Mouse (Mus musculus): Measurements from ENCODE around the gene Clp1. TPM values are rescaled to one million over a fixed set of nuclear protein-coding genes. Genes with fewer than 3 reads are reported as not detected.

Clp1 gene
- total RNA-seq (2014; rRNA removed) (12.6 TPM in 2 replicates), polyA plus RNA-seq (2015; fragmentation: Nextera tagmentation; extraction: Ambion mirVana) (12.5 and 13.4 TPM in 2 replicates)

DNA sequence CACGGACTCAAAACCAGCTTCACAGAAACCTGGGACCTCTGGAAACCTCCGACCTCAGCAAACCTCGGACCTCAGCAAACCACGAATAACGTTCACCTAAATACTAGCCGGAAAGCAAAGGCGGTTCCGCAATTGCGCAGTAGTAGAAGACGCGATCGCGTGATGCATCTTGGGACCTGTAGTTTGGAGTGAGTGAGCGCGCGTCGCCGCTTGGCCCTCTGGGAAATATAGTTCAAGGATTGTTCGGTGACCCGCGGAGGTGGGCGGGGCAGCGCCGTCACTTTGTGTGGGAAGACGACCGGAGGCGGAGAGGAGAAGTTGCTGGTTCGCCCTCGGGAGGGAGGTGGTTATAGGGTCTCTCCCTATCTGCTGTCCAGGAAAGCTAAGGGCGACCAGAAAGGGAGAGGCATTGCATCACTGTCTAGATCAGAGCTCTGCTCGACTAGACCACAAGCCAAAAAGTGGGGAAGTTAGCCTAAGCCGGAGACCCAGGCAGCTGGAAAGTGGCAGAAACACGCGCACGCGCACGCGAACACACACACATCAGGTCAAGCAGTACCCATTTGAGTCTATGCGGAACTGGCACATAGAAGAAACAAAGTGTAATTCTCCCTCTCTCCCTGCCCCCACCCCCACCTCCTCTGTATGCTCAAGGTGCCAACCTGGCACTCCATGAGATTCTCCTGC lies at the start of gene Clp1:
Gene Clp1, minus strand, starts transcription at position 179 of the 687 bp plus-strand sequence.
- H3K9ac ChIP-seq (replicated peaks; ENCODE audit: low read length, poor library complexity, severe bottlenecking) = peak within 1 kb of the TSS; percentile 48
- no peaks in the 10 kb centered on the region for H3K9me3 ChIP-seq (ENCODE audit: low read length)
- H3K27me3 ChIP-seq (ENCODE audit: insufficient read depth, low read length) = no peaks in the 10 kb centered on the region
- H3K27ac ChIP-seq (ENCODE audit: low read depth, low read length) = peak within 1 kb of the TSS; percentile 62
- TF ChIP-seq CTCF (IDR thresholded peaks at IDR 0.05) = peak; percentile 21; the same call in 1 of the 2 replicates
- H3K4me2 ChIP-seq (ENCODE audit: low read depth, low read length, poor library complexity, severe bottlenecking) = peak within 1 kb of the TSS; percentile 67
- peak; percentile 97 for ATAC-seq (ENCODE audit: low FRiP score)
- H3K4me3 ChIP-seq (ENCODE audit: low read depth, low read length) = peak within 1 kb of the TSS; percentile 50
- under 1% methylated on average over 39 of the region's 39 CpGs for WGBS
- peak; percentile 98 for DNase-seq (ENCODE audit: low spot score)
- peaks cover 8% of the 10 kb centered on the region; the same call in 1 of the 2 replicates for H3K36me3 ChIP-seq (ENCODE audit: insufficient read depth, low read length)
- 0 out of 2 replicates have a peak, but pooled peaks cover 7% of the 10 kb centered on the region for H3K4me1 ChIP-seq (ENCODE audit: insufficient read depth, low read length)

DNA sequence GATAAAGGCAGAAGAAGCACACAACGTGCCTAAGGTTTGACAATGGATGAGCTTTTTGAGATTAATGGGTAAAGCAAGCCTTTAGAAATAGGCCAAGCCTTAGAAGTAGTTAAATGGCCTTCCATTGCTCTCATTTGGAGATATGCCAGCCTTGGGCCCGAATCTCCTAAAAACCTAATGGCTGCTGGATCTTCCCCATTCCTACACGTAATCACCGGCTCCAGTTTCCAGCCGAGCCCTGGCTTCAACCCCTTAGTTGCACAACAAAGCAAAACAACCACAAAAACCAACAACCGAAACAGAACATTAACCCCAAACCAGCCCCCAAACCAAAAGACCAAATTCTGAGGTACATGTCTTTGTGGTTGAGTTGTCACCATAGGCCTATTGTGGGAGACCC lies 48.5 kb upstream of the Clp1 start:
- Histone ChIP-seq H3K4me3 (ENCODE audit: low read depth, low read length) (no peak overlapping the region), H3K27me3 (ENCODE audit: insufficient read depth, low read length) (no peaks in the 10 kb centered on the region), H3K27ac (ENCODE audit: low read depth, low read length) (no peak overlapping the region), H3K9me3 (ENCODE audit: low read length) (no peaks in the 10 kb centered on the region), H3K4me1 (ENCODE audit: insufficient read depth, low read length) (peaks cover 6% of the 10 kb centered on the region; the same call in 1 of the 2 replicates), H3K36me3 (ENCODE audit: insufficient read depth, low read length) (no peaks in the 10 kb centered on the region), H3K9ac (replicated peaks; ENCODE audit: low read length, poor library complexity, severe bottlenecking) (no peak overlapping the region), H3K4me2 (ENCODE audit: low read depth, low read length, poor library complexity, severe bottlenecking) (no peak overlapping the region)
- ATAC-seq (ENCODE audit: low FRiP score) (no peak), DNase-seq (ENCODE audit: low spot score) (no peak)
- no peak for TF ChIP-seq CTCF (IDR thresholded peaks at IDR 0.05)
- WGBS = 80% methylated on average over 6 of the region's 6 CpGs

DNA sequence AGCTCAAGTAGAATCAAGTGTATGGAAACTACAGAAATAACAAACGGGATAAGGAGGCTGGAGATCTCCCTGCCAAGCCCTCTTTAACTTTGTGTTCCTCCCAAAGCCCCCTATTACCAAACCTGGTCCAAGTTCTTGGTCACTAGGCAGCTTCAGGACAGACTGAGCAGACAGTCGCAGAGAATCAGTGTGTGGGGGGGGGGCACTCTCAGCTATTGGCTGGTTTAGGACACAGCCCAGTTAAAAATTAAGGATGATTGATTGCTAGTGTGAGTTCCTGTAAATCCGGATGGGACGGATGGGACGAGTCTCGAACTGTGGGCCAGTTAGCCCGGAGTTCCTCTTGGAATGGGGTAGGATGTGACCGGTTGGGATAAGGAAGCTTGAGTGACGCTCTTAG lies 48.1 kb upstream of the Clp1 start, which contains the start of gene Serping1:
Gene Serping1, minus strand, starts transcription at position 204 of the 400 bp plus-strand sequence.
- Histone ChIP-seq H3K27ac (ENCODE audit: low read depth, low read length) (no peak within 1 kb of the TSS), H3K9ac (replicated peaks; ENCODE audit: low read length, poor library complexity, severe bottlenecking) (peak within 1 kb of the TSS; percentile 50; the same call in 1 of the 2 replicates), H3K4me2 (ENCODE audit: low read depth, low read length, poor library complexity, severe bottlenecking) (peak within 1 kb of the TSS; percentile 43), H3K36me3 (ENCODE audit: insufficient read depth, low read length) (no peaks in the 10 kb centered on the region), H3K4me3 (ENCODE audit: low read depth, low read length) (peak within 1 kb of the TSS; percentile 19), H3K4me1 (ENCODE audit: insufficient read depth, low read length) (peaks cover 6% of the 10 kb centered on the region; the same call in 1 of the 2 replicates), H3K27me3 (ENCODE audit: insufficient read depth, low read length) (no peaks in the 10 kb centered on the region), H3K9me3 (ENCODE audit: low read length) (no peaks in the 10 kb centered on the region)
- no peak for ATAC-seq (ENCODE audit: low FRiP score)
- DNase-seq (ENCODE audit: low spot score) = peak; percentile 9
- TF ChIP-seq CTCF (IDR thresholded peaks at IDR 0.05) = no peak
- WGBS = 69% methylated on average over 9 of the region's 9 CpGs

DNA sequence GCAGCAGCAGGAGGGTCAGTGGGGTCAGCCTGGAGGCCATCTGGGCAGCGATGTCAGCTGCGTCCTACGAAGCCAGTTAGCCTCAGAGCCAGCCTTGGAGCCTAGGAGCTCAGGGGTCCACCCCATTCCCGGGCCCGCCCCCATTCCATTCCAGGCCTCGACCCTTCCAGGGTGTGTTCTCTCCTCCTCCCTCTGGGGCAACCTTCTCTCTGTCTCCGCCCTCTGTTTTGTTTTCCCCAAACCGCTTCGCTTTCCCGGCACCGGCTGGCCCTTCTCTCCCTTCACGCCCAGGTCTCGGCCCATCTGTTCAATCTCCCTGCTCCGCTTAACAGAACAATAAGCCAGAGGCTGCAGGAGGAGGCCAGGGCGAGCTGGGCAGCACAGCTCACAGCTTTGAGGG lies 47.6 kb upstream of the Clp1 start:
- H3K4me2 ChIP-seq (ENCODE audit: low read depth, low read length, poor library complexity, severe bottlenecking) = peak overlapping the region; percentile 43
- peaks cover 6% of the 10 kb centered on the region; the same call in 1 of the 2 replicates for H3K4me1 ChIP-seq (ENCODE audit: insufficient read depth, low read length)
- no peaks in the 10 kb centered on the region for H3K36me3 ChIP-seq (ENCODE audit: insufficient read depth, low read length)
- no peaks in the 10 kb centered on the region for H3K27me3 ChIP-seq (ENCODE audit: insufficient read depth, low read length)
- DNase-seq (ENCODE audit: low spot score) (peak; percentile 74), ATAC-seq (ENCODE audit: low FRiP score) (peak; percentile 67; the same call in 1 of the 2 replicates)
- peak overlapping the region; percentile 50; the same call in 1 of the 2 replicates for H3K9ac ChIP-seq (replicated peaks; ENCODE audit: low read length, poor library complexity, severe bottlenecking)
- peak overlapping the region; percentile 19 for H3K4me3 ChIP-seq (ENCODE audit: low read depth, low read length)
- no peak overlapping the region for H3K27ac ChIP-seq (ENCODE audit: low read depth, low read length)
- no peaks in the 10 kb centered on the region for H3K9me3 ChIP-seq (ENCODE audit: low read length)
- TF ChIP-seq CTCF (IDR thresholded peaks at IDR 0.05) = no peak
- WGBS = 0% methylated on average over 12 of the region's 15 CpGs

DNA sequence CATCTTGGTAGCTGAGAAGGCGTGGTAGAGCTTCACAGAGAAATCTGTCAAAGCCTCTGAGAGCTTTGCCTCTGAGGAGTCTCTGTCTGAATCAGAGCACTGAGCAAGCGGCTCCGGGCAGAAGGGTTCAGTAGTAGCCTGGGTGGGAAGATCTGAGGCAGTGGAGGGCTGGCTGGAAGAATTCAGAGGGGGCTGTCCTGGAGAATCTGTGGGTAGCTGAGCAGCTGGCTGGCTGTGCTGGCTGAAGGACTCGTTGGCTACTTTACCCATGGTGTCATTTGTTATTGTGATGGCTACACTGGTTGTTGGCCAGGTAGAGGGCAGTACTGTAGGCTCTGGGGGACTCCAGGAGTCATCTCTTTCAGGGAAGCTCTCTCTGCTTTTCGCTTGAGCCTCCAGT lies 46.0 kb upstream of the Clp1 start:
- DNase-seq (ENCODE audit: low spot score) (no peak), ATAC-seq (ENCODE audit: low FRiP score) (no peak)
- no peak for TF ChIP-seq CTCF (IDR thresholded peaks at IDR 0.05)
- WGBS = 86% methylated on average over 5 of the region's 5 CpGs
- H3K36me3 ChIP-seq (ENCODE audit: insufficient read depth, low read length) = no peaks in the 10 kb centered on the region
- no peak overlapping the region for H3K9ac ChIP-seq (replicated peaks; ENCODE audit: low read length, poor library complexity, severe bottlenecking)
- no peak overlapping the region for H3K4me3 ChIP-seq (ENCODE audit: low read depth, low read length)
- no peak overlapping the region for H3K4me2 ChIP-seq (ENCODE audit: low read depth, low read length, poor library complexity, severe bottlenecking)
- no peaks in the 10 kb centered on the region for H3K9me3 ChIP-seq (ENCODE audit: low read length)
- peaks cover 6% of the 10 kb centered on the region; the same call in 1 of the 2 replicates for H3K4me1 ChIP-seq (ENCODE audit: insufficient read depth, low read length)
- H3K27me3 ChIP-seq (ENCODE audit: insufficient read depth, low read length) = no peaks in the 10 kb centered on the region
- H3K27ac ChIP-seq (ENCODE audit: low read depth, low read length) = no peak overlapping the region

DNA sequence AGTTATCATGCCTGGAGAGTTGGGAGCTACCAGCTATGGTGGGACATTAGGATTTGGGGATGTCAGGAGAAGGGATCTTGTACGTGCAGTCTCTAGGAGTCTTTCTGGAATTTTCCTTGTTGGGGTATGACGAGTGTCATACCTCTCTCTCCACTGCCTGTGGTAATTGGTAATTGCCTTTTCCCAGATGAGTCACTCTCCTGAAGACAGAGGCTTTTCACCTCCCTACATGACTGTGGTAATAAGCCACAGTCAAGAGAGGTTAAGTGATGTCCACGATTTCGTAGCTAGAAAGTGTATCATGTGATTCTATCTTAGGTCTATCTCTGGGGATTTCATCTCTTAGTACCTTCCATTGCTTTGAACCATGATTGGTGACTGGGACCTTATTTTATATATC lies 45.3 kb upstream of the Clp1 start:
- Histone ChIP-seq H3K9ac (replicated peaks; ENCODE audit: low read length, poor library complexity, severe bottlenecking) (no peak overlapping the region), H3K4me1 (ENCODE audit: insufficient read depth, low read length) (peaks cover 3% of the 10 kb centered on the region; the same call in 1 of the 2 replicates), H3K9me3 (ENCODE audit: low read length) (no peaks in the 10 kb centered on the region), H3K27me3 (ENCODE audit: insufficient read depth, low read length) (no peaks in the 10 kb centered on the region), H3K36me3 (ENCODE audit: insufficient read depth, low read length) (no peaks in the 10 kb centered on the region), H3K27ac (ENCODE audit: low read depth, low read length) (no peak overlapping the region), H3K4me3 (ENCODE audit: low read depth, low read length) (no peak overlapping the region), H3K4me2 (ENCODE audit: low read depth, low read length, poor library complexity, severe bottlenecking) (no peak overlapping the region)
- 90% methylated on average over 4 of the region's 4 CpGs for WGBS
- TF ChIP-seq CTCF (IDR thresholded peaks at IDR 0.05) = no peak
- DNase-seq (ENCODE audit: low spot score) (no peak), ATAC-seq (ENCODE audit: low FRiP score) (no peak)
